Mouse (Mus musculus) small intestine, adult 10 weeks (tissue): ENCODE results near the gene Mycn. TPM values are rescaled to one million over a fixed set of nuclear protein-coding genes. Genes with fewer than 3 reads are reported as not detected.

ENCODE experiments used
- polyA plus RNA-seq: library from polyadenylated mRNA; stranded (reverse); fragments of 350-450 nt; fragmentation: Illumina TruSeq; extraction: RNeasy Lipid Tissue Mini Kit (QIAGEN cat#74804); gene quantifications from one replicate; pipeline ENCODE4 v1.2.3, GENCODE M21; 2014; ENCODE audit warnings: low replicate concordance

The Mycn gene
- polyA plus RNA-seq = 1.3 TPM

DNA sequence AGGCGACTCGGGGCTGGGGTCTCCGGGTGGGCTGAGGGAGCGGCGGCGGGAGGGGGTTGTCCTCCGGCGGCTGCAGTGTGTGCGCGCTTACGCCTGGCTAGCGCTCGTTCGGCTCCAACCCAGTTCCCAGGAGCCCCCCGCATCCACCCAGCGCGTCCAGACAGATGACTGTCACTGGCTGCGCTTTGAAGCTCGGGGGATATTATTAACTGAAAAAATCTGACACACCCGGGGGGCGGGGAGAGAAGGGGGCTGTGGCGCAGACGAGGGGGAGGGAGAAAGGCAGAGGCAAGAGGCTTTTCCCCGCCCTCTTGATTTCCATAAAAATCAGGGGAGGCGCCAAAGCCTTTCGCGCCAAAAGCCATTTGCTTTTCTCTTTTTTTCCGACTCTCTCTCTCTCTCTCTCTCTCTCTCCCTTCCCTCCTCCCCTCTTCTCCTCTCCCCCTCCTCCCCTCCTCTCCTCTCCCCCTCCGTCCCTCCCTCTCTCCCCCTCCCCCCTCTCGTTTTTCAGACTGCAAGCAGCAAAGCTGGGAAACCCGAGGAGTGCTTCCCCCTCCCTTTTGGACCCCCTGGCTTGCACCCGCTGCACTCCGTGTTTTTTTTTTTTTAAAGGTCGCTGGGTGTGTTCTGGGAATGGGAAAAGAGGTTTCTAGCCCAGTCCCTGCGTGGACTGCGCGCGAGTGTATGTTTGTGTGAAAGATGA is at the start of gene Mycn:
Gene Mycn (minus strand): TSS at position 254 of the 703 bp plus-strand sequence.

